Mouse (Mus musculus): ENCODE measurements at regions not wholly inside any gene's neighbourhood (a gene's known extent, or its start where the extent isn't known, plus 50 kb on each side); places are given as distances from the start of the nearest gene placed in this dataset.

DNA sequence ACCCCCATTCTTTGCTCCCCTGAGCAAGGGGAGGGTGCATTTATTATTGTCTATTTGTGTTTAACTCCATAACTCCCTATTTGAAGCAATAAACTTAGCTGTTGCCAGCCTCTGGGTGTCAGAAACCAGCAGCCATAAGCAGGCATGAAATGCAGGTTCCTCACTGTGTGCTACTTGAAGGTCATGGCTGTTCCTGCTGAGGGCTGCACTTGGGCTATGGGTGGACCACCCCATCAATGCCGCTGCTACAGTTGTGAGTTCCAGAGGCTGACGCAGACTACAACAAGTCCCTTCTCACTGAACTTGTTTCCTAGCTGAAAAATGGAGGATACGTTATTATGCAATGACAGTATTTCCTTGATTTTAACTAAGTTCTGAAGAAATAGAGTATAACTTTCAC is 86.7 kb upstream of the N4bp1 start:
- WGBS, result 95% methylated on average over 3 of the region's 3 CpGs
- no peak overlapping the region for H3K4me3 ChIP-seq (ENCODE audit: control insufficient read depth, insufficient read depth, low read length)
- TF ChIP-seq POLR2A (IDR thresholded peaks at IDR 0.05; ENCODE audit: control insufficient read depth, extremely low read depth, insufficient read depth, low read length, poor library complexity) (no peak), CTCF (IDR thresholded peaks at IDR 0.05; ENCODE audit: borderline replicate concordance, control insufficient read depth, extremely low read depth, insufficient read depth, low read length, poor library complexity) (no peak)
- no peaks in the 10 kb centered on the region for H3K36me3 ChIP-seq (ENCODE audit: control insufficient read depth, insufficient read depth, low read length)
- DNase-seq, result no peak
- H3K27me3 ChIP-seq (ENCODE audit: control insufficient read depth, insufficient read depth, low read length), result no peaks in the 10 kb centered on the region
- H3K4me1 ChIP-seq (replicated peaks; ENCODE audit: control insufficient read depth, insufficient read depth, low read length), result no peaks in the 10 kb centered on the region
- H3K27ac ChIP-seq (ENCODE audit: control insufficient read depth, insufficient read depth, low read length), result no peak overlapping the region

GRCm38 (mm10) chr8:86969051-86969450 is 84.0 kb upstream of the N4bp1 start:
- H3K27me3 ChIP-seq (ENCODE audit: control insufficient read depth, insufficient read depth, low read length), result no peaks in the 10 kb centered on the region
- 92% methylated on average over 2 of the region's 2 CpGs for whole genome bisulfite sequencing
- no peak for TF ChIP-seq CTCF (IDR thresholded peaks at IDR 0.05; ENCODE audit: borderline replicate concordance, control insufficient read depth, extremely low read depth, insufficient read depth, low read length, poor library complexity)
- no peak for TF ChIP-seq POLR2A (IDR thresholded peaks at IDR 0.05; ENCODE audit: control insufficient read depth, extremely low read depth, insufficient read depth, low read length, poor library complexity)
- no peaks in the 10 kb centered on the region for H3K4me1 ChIP-seq (replicated peaks; ENCODE audit: control insufficient read depth, insufficient read depth, low read length)
- no peak for DNase-seq
- no peak overlapping the region for H3K4me3 ChIP-seq (ENCODE audit: control insufficient read depth, insufficient read depth, low read length)
- no peaks in the 10 kb centered on the region for H3K36me3 ChIP-seq (ENCODE audit: control insufficient read depth, insufficient read depth, low read length)
- no peak overlapping the region for H3K27ac ChIP-seq (ENCODE audit: control insufficient read depth, insufficient read depth, low read length)

- no peak for TF ChIP-seq POLR2A (IDR thresholded peaks at IDR 0.05; ENCODE audit: control insufficient read depth, extremely low read depth, insufficient read depth, low read length, poor library complexity)
- no peak for TF ChIP-seq CTCF (IDR thresholded peaks at IDR 0.05; ENCODE audit: borderline replicate concordance, control insufficient read depth, extremely low read depth, insufficient read depth, low read length, poor library complexity)
These were observed 82.8 kb upstream of the N4bp1 start for GRCm38 (mm10) chr8:86967891-86968311.

DNA sequence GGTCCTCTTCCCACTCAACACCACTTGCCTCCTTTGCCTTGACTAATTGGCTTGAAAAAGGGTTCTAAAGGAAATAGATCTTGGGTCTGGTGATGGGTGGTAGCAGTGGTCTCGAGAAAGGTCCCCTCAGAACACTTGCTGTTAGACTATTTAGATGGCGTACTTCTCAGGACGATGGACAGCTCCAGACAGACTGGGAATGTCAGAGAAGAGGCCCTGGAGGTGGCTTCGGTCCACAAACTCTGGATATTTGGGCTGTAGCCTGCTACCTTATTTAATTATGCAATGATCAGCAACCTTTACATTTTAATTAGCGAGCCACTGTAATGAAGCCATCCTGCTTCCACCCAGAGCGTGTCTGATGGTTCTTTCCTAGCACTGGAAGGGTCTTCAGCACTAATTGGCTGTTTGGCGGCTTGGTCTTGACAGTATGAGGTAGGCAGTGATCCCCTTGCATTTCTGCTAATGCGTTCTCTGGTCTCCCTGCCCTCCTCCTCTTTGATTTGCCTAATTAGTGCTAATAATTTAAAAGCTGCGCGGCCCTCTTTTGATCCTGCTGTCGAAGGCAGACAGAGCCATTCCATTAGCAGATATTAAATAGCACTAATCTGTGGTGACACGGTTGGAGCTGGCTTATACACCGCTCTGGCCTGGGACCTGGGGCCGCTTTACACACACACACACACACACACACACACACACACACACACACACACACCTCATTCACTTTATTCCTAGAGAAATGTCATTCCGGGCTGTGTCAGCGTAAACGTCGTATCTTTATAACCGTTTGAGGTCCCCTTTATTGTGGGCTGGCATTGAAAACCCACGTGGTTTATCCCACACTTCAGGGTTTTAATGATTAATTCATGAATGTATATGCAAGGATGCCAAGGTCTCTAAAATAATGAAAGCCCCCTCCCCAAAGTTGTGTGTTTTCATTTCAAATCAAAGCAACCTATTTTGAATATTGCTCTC is 76.4 kb upstream of the N4bp1 start:
- Histone ChIP-seq H3K27ac (ENCODE audit: control insufficient read depth, insufficient read depth, low read length) (no peak overlapping the region), H3K27me3 (ENCODE audit: control insufficient read depth, insufficient read depth, low read length) (no peaks in the 10 kb centered on the region), H3K4me1 (replicated peaks; ENCODE audit: control insufficient read depth, insufficient read depth, low read length) (no peaks in the 10 kb centered on the region), H3K4me3 (ENCODE audit: control insufficient read depth, insufficient read depth, low read length) (no peak overlapping the region), H3K36me3 (ENCODE audit: control insufficient read depth, insufficient read depth, low read length) (no peaks in the 10 kb centered on the region)
- 83% methylated on average over 20 of the region's 20 CpGs for WGBS
- TF ChIP-seq CTCF (IDR thresholded peaks at IDR 0.05; ENCODE audit: borderline replicate concordance, control insufficient read depth, extremely low read depth, insufficient read depth, low read length, poor library complexity) (no peak), POLR2A (IDR thresholded peaks at IDR 0.05; ENCODE audit: control insufficient read depth, extremely low read depth, insufficient read depth, low read length, poor library complexity) (no peak)
- no peak for DNase-seq

More at GRCm38 (mm10) chr8:86967891-86968311, 82.8 kb upstream of the N4bp1 start:
- H3K27me3 ChIP-seq (ENCODE audit: control insufficient read depth, insufficient read depth, low read length), result no peaks in the 10 kb centered on the region
- DNase-seq, result no peak
- WGBS, result 50% methylated on average over 3 of the region's 3 CpGs
- no peak overlapping the region for H3K27ac ChIP-seq (ENCODE audit: control insufficient read depth, insufficient read depth, low read length)
- no peaks in the 10 kb centered on the region for H3K36me3 ChIP-seq (ENCODE audit: control insufficient read depth, insufficient read depth, low read length)
- H3K4me1 ChIP-seq (replicated peaks; ENCODE audit: control insufficient read depth, insufficient read depth, low read length), result no peaks in the 10 kb centered on the region
- H3K4me3 ChIP-seq (ENCODE audit: control insufficient read depth, insufficient read depth, low read length), result no peak overlapping the region

Data from thymus, adult 2 months (tissue).